Mouse (Mus musculus) midbrain, embryonic 15.5 days (tissue): ENCODE results near the gene Pdpn. TPM values are rescaled to one million over a fixed set of nuclear protein-coding genes. Genes with fewer than 3 reads are reported as not detected.

Experiments
- ATAC-seq: fragments of 200-750 bp; cut with Nextera tagmentation; replicated peaks from 2 replicates; pipeline ENCODE4 v1.8.0; 2017; ENCODE audit warnings: moderate TSS enrichment
- H3K27ac ChIP-seq: fragments of 300-500 bp; sonication (generic); 2 replicates; pipeline ENCODE4 v1.5.1; 2015; ENCODE audit warnings: mild to moderate bottlenecking, inconsistent platforms
- H3K27me3 ChIP-seq: fragments of 300-500 bp; sonication (generic); replicated peaks from 2 replicates; pipeline ENCODE4 v1.6.1; 2015; ENCODE audit warnings: inconsistent platforms
- H3K36me3 ChIP-seq: fragments of 300-500 bp; sonication (generic); replicated peaks from 2 replicates; pipeline ENCODE4 v1.6.1; 2015; ENCODE audit warnings: inconsistent platforms
- H3K4me1 ChIP-seq: fragments of 300-500 bp; sonication (generic); 2 replicates; pipeline ENCODE4 v1.6.1; 2015; ENCODE audit warnings: inconsistent platforms
- H3K4me2 ChIP-seq: fragments of 300-500 bp; sonication (generic); 2 replicates; pipeline ENCODE4 v1.6.1; 2015; ENCODE audit warnings: inconsistent platforms, mild to moderate bottlenecking, moderate library complexity
- H3K4me3 ChIP-seq: fragments of 300-500 bp; sonication (generic); 2 replicates; pipeline ENCODE4 v1.5.1; 2015; ENCODE audit warnings: mild to moderate bottlenecking, inconsistent platforms
- H3K9ac ChIP-seq: fragments of 300-500 bp; sonication (generic); 2 replicates; pipeline ENCODE4 v1.6.1; 2015; ENCODE audit warnings: mild to moderate bottlenecking, inconsistent platforms
- H3K9me3 ChIP-seq: fragments of 300-500 bp; sonication (generic); 2 replicates; pipeline ENCODE4 v1.6.1; 2016; ENCODE audit warnings: inconsistent platforms
- WGBS: fragments of 180-500 bp; shearing (Covaris S2); methylation state at CpG from one replicate; pipeline ENCODE4 v1.1.7; 2015; ENCODE audit warnings: mixed read lengths; 5-methylcytosine and 5-hydroxymethylcytosine counted together
- polyA plus RNA-seq: library from polyadenylated mRNA; unstranded; fragments of >200 nt; fragmentation: Nextera tagmentation; extraction: Ambion mirVana; gene quantifications from 2 replicates; pipeline ENCODE4 v1.2.1, GENCODE M21; 2015

The Pdpn gene
- polyA plus RNA-seq, 1 experiment from 2014 or later: 40.8 TPM

GRCm38 (mm10) chr4:143296153-143296552, 3.2 kb downstream of the Pdpn start:
- H3K4me3 ChIP-seq: no peak overlapping the region
- WGBS: 55% methylated on average over 5 of the region's 5 CpGs
- peak overlapping the region; percentile 51; the same call in 1 of the 2 replicates for H3K4me2 ChIP-seq
- no peaks in the 10 kb centered on the region for H3K27me3 ChIP-seq
- H3K9me3 ChIP-seq: no peaks in the 10 kb centered on the region
- no peaks in the 10 kb centered on the region for H3K36me3 ChIP-seq
- no peak overlapping the region for H3K9ac ChIP-seq
- no peak for ATAC-seq
- peaks cover 29% of the 10 kb centered on the region for H3K4me1 ChIP-seq
- no peak overlapping the region for H3K27ac ChIP-seq

GRCm38 (mm10) chr4:143294324-143294723, 5.0 kb downstream of the Pdpn start:
- WGBS: 66% methylated on average over 6 of the region's 6 CpGs
- H3K4me1 ChIP-seq: peaks cover 22% of the 10 kb centered on the region
- no peak for ATAC-seq

GRCm38 (mm10) chr4:143288880-143289279, 10.5 kb downstream of the Pdpn start:
- Histone ChIP-seq H3K36me3 (no peaks in the 10 kb centered on the region), H3K27ac (no peak overlapping the region), H3K27me3 (no peaks in the 10 kb centered on the region), H3K4me3 (no peak overlapping the region), H3K9me3 (no peaks in the 10 kb centered on the region), H3K4me1 (0 out of 2 replicates have a peak, but pooled peaks cover 3% of the 10 kb centered on the region), H3K9ac (no peak overlapping the region), H3K4me2 (no peak overlapping the region)
- ATAC-seq: no peak
- WGBS: 67% methylated on average over 7 of the region's 7 CpGs

More at GRCm38 (mm10) chr4:143294324-143294723, 5.0 kb downstream of the Pdpn start:
- no peak overlapping the region for H3K4me2 ChIP-seq
- H3K36me3 ChIP-seq: no peaks in the 10 kb centered on the region
- H3K4me3 ChIP-seq: no peak overlapping the region
- no peaks in the 10 kb centered on the region for H3K9me3 ChIP-seq
- no peaks in the 10 kb centered on the region for H3K27me3 ChIP-seq
- no peak overlapping the region for H3K9ac ChIP-seq
- H3K27ac ChIP-seq: no peak overlapping the region

- Histone ChIP-seq H3K27me3 (no peaks in the 10 kb centered on the region), H3K9me3 (no peaks in the 10 kb centered on the region), H3K9ac (no peak overlapping the region), H3K36me3 (no peaks in the 10 kb centered on the region), H3K4me3 (no peak overlapping the region), H3K4me2 (no peak overlapping the region), H3K4me1 (0 out of 2 replicates have a peak, but pooled peaks cover 3% of the 10 kb centered on the region), H3K27ac (no peak overlapping the region)
- ATAC-seq: no peak
- WGBS: 85% methylated on average over 6 of the region's 6 CpGs
These were observed 10.9 kb downstream of the Pdpn start for GRCm38 (mm10) chr4:143288473-143288872.

GRCm38 (mm10) chr4:143287065-143287464, 12.3 kb downstream of the Pdpn start:
- Histone ChIP-seq H3K9me3 (no peaks in the 10 kb centered on the region), H3K36me3 (no peaks in the 10 kb centered on the region), H3K4me1 (0 out of 2 replicates have a peak, but pooled peaks cover 3% of the 10 kb centered on the region), H3K27ac (no peak overlapping the region), H3K4me2 (no peak overlapping the region), H3K9ac (no peak overlapping the region), H3K27me3 (no peaks in the 10 kb centered on the region), H3K4me3 (no peak overlapping the region)
- WGBS: 54% methylated on average over 4 of the region's 4 CpGs
- no peak for ATAC-seq

GRCm38 (mm10) chr4:143280166-143280565, 19.2 kb downstream of the Pdpn start:
- 84% methylated on average over 3 of the region's 3 CpGs for WGBS
- Histone ChIP-seq H3K9me3 (no peaks in the 10 kb centered on the region), H3K27ac (peak overlapping the region; percentile 54; the same call in 1 of the 2 replicates), H3K4me2 (no peak overlapping the region), H3K9ac (no peak overlapping the region), H3K4me3 (no peak overlapping the region), H3K36me3 (no peaks in the 10 kb centered on the region), H3K27me3 (no peaks in the 10 kb centered on the region), H3K4me1 (peaks cover 18% of the 10 kb centered on the region)
- ATAC-seq: no peak

- H3K9me3 ChIP-seq: no peaks in the 10 kb centered on the region
- no peak overlapping the region for H3K4me3 ChIP-seq
- no peaks in the 10 kb centered on the region for H3K36me3 ChIP-seq
- H3K27me3 ChIP-seq: no peaks in the 10 kb centered on the region
- 0 out of 2 replicates have a peak, but pooled peaks have one; percentile 38 for ATAC-seq
- H3K9ac ChIP-seq: no peak overlapping the region
- WGBS: 5% methylated on average over 12 of the region's 12 CpGs
- no peak overlapping the region; the same call in 1 of the 2 replicates for H3K4me2 ChIP-seq
- peaks cover 18% of the 10 kb centered on the region for H3K4me1 ChIP-seq
- peak overlapping the region; percentile 54; the same call in 1 of the 2 replicates for H3K27ac ChIP-seq
These were observed 19.7 kb downstream of the Pdpn start for GRCm38 (mm10) chr4:143279661-143280060.

GRCm38 (mm10) chr4:143279016-143279415, 20.3 kb downstream of the Pdpn start:
- H3K27ac ChIP-seq: peak overlapping the region; percentile 62; the same call in 1 of the 2 replicates
- no peak overlapping the region for H3K9ac ChIP-seq
- 48% methylated on average over 5 of the region's 5 CpGs for WGBS
- H3K4me2 ChIP-seq: peak overlapping the region; percentile 50
- no peaks in the 10 kb centered on the region for H3K9me3 ChIP-seq
- no peaks in the 10 kb centered on the region for H3K27me3 ChIP-seq
- H3K36me3 ChIP-seq: no peaks in the 10 kb centered on the region
- H3K4me3 ChIP-seq: no peak overlapping the region
- ATAC-seq: 0 out of 2 replicates have a peak, but pooled peaks have one; percentile 53
- H3K4me1 ChIP-seq: peaks cover 18% of the 10 kb centered on the region

- peak; percentile 61; the same call in 1 of the 2 replicates for ATAC-seq
- Histone ChIP-seq H3K27me3 (no peaks in the 10 kb centered on the region), H3K4me1 (peaks cover 18% of the 10 kb centered on the region), H3K9ac (peak overlapping the region; percentile 19; the same call in 1 of the 2 replicates), H3K27ac (no peak overlapping the region; the same call in 1 of the 2 replicates), H3K9me3 (no peaks in the 10 kb centered on the region), H3K36me3 (no peaks in the 10 kb centered on the region), H3K4me2 (peak overlapping the region; percentile 50), H3K4me3 (peak overlapping the region; percentile 21)
- WGBS: 7% methylated on average over 14 of the region's 14 CpGs
These were observed 20.9 kb downstream of the Pdpn start for GRCm38 (mm10) chr4:143278429-143278871.

GRCm38 (mm10) chr4:143277319-143277718, 22.0 kb downstream of the Pdpn start:
- H3K4me2 ChIP-seq: no peak overlapping the region

GRCm38 (mm10) chr4:143271571-143271970, 27.8 kb downstream of the Pdpn start:
- Histone ChIP-seq H3K4me1 (no peaks in the 10 kb centered on the region), H3K9ac (no peak overlapping the region), H3K27me3 (no peaks in the 10 kb centered on the region), H3K9me3 (no peaks in the 10 kb centered on the region), H3K4me3 (no peak overlapping the region), H3K4me2 (no peak overlapping the region), H3K27ac (no peak overlapping the region), H3K36me3 (no peaks in the 10 kb centered on the region)
- ATAC-seq: no peak
- WGBS: 58% methylated on average over 6 of the region's 6 CpGs

More at GRCm38 (mm10) chr4:143277319-143277718, 22.0 kb downstream of the Pdpn start:
- ATAC-seq: no peak
- Histone ChIP-seq H3K36me3 (no peaks in the 10 kb centered on the region), H3K9ac (no peak overlapping the region), H3K4me1 (peaks cover 18% of the 10 kb centered on the region), H3K27me3 (no peaks in the 10 kb centered on the region), H3K9me3 (no peaks in the 10 kb centered on the region), H3K27ac (no peak overlapping the region), H3K4me3 (no peak overlapping the region)
- WGBS: 94% methylated on average over 6 of the region's 6 CpGs

- H3K4me2 ChIP-seq: no peak overlapping the region
- H3K9ac ChIP-seq: no peak overlapping the region
- H3K9me3 ChIP-seq: no peaks in the 10 kb centered on the region
- no peaks in the 10 kb centered on the region for H3K4me1 ChIP-seq
- no peak overlapping the region for H3K4me3 ChIP-seq
- WGBS: 77% methylated on average over 3 of the region's 3 CpGs
- no peak for ATAC-seq
- no peaks in the 10 kb centered on the region for H3K36me3 ChIP-seq
- H3K27me3 ChIP-seq: no peaks in the 10 kb centered on the region
- no peak overlapping the region for H3K27ac ChIP-seq
These were observed 28.5 kb downstream of the Pdpn start for GRCm38 (mm10) chr4:143270903-143271302.

- Histone ChIP-seq H3K4me1 (0 out of 2 replicates have a peak, but pooled peaks cover 2% of the 10 kb centered on the region), H3K9ac (no peak overlapping the region), H3K9me3 (no peaks in the 10 kb centered on the region), H3K4me2 (no peak overlapping the region), H3K4me3 (no peak overlapping the region), H3K27me3 (no peaks in the 10 kb centered on the region), H3K36me3 (no peaks in the 10 kb centered on the region), H3K27ac (no peak overlapping the region)
- no peak for ATAC-seq
- WGBS: 75% methylated on average over 12 of the region's 12 CpGs
These were observed 36.7 kb downstream of the Pdpn start for GRCm38 (mm10) chr4:143262696-143263095.
